Mouse (Mus musculus): ENCODE measurements around the gene Prc1. TPM values are rescaled to one million over a fixed set of nuclear protein-coding genes. Genes with fewer than 3 reads are reported as not detected.

Prc1 gene
- polyA plus RNA-seq, 1 experiment = 44.8 TPM

GRCm38 (mm10) chr7:80269751-80270255, 24.4 kb upstream of the Prc1 start:
- TF ChIP-seq CTCF (IDR thresholded peaks at IDR 0.05; ENCODE audit: control insufficient read depth, insufficient read depth, insufficient replicate concordance, low read depth, low read length) = no peak
- peak; percentile 3; the same call in 1 of the 2 replicates for TF ChIP-seq POLR2A (IDR thresholded peaks at IDR 0.05; ENCODE audit: control insufficient read depth, low read depth, low read length)
- no peaks in the 10 kb centered on the region for H3K27me3 ChIP-seq (ENCODE audit: control insufficient read depth, insufficient read depth, low read length)
- peaks cover 6% of the 10 kb centered on the region; the same call in 1 of the 2 replicates for H3K4me1 ChIP-seq (ENCODE audit: control insufficient read depth, insufficient read depth, low read length)
- H3K4me3 ChIP-seq (ENCODE audit: control insufficient read depth, low read depth, low read length) = peak overlapping the region; percentile 96
- peaks cover 1% of the 10 kb centered on the region; the same call in 1 of the 2 replicates for H3K36me3 ChIP-seq (ENCODE audit: control insufficient read depth, insufficient read depth, low read length)
- peak overlapping the region; percentile 76 for H3K27ac ChIP-seq (ENCODE audit: control insufficient read depth, insufficient read depth, low read depth, low read length)

- H3K4me3 ChIP-seq (ENCODE audit: control insufficient read depth, low read depth, low read length) = no peak overlapping the region
- TF ChIP-seq POLR2A (IDR thresholded peaks at IDR 0.05; ENCODE audit: control insufficient read depth, low read depth, low read length) = no peak
- no peak for TF ChIP-seq CTCF (IDR thresholded peaks at IDR 0.05; ENCODE audit: control insufficient read depth, insufficient read depth, insufficient replicate concordance, low read depth, low read length)
- H3K27ac ChIP-seq (ENCODE audit: control insufficient read depth, insufficient read depth, low read depth, low read length) = no peak overlapping the region
- peaks cover 6% of the 10 kb centered on the region; the same call in 1 of the 2 replicates for H3K4me1 ChIP-seq (ENCODE audit: control insufficient read depth, insufficient read depth, low read length)
- peaks cover 2% of the 10 kb centered on the region for H3K36me3 ChIP-seq (ENCODE audit: control insufficient read depth, insufficient read depth, low read length)
- H3K27me3 ChIP-seq (ENCODE audit: control insufficient read depth, insufficient read depth, low read length) = no peaks in the 10 kb centered on the region
Observed at GRCm38 (mm10) chr7:80273456-80273855, 20.8 kb upstream of the Prc1 start.

- Histone ChIP-seq H3K27ac (ENCODE audit: control insufficient read depth, insufficient read depth, low read depth, low read length) (no peak overlapping the region), H3K4me1 (ENCODE audit: control insufficient read depth, insufficient read depth, low read length) (no peaks in the 10 kb centered on the region), H3K27me3 (ENCODE audit: control insufficient read depth, insufficient read depth, low read length) (no peaks in the 10 kb centered on the region), H3K4me3 (ENCODE audit: control insufficient read depth, low read depth, low read length) (no peak overlapping the region), H3K36me3 (ENCODE audit: control insufficient read depth, insufficient read depth, low read length) (peaks cover 2% of the 10 kb centered on the region)
- TF ChIP-seq POLR2A (IDR thresholded peaks at IDR 0.05; ENCODE audit: control insufficient read depth, low read depth, low read length) = no peak
- no peak for TF ChIP-seq CTCF (IDR thresholded peaks at IDR 0.05; ENCODE audit: control insufficient read depth, insufficient read depth, insufficient replicate concordance, low read depth, low read length)
Observed at GRCm38 (mm10) chr7:80276374-80276773, 17.9 kb upstream of the Prc1 start.

GRCm38 (mm10) chr7:80280032-80280431, 14.2 kb upstream of the Prc1 start:
- peaks cover 2% of the 10 kb centered on the region for H3K36me3 ChIP-seq (ENCODE audit: control insufficient read depth, insufficient read depth, low read length)

GRCm38 (mm10) chr7:80280998-80281397, 13.3 kb upstream of the Prc1 start:
- Histone ChIP-seq H3K27ac (ENCODE audit: control insufficient read depth, insufficient read depth, low read depth, low read length) (no peak overlapping the region), H3K4me3 (ENCODE audit: control insufficient read depth, low read depth, low read length) (no peak overlapping the region), H3K36me3 (ENCODE audit: control insufficient read depth, insufficient read depth, low read length) (peaks cover 2% of the 10 kb centered on the region), H3K4me1 (ENCODE audit: control insufficient read depth, insufficient read depth, low read length) (no peaks in the 10 kb centered on the region), H3K27me3 (ENCODE audit: control insufficient read depth, insufficient read depth, low read length) (no peaks in the 10 kb centered on the region)
- TF ChIP-seq CTCF (IDR thresholded peaks at IDR 0.05; ENCODE audit: control insufficient read depth, insufficient read depth, insufficient replicate concordance, low read depth, low read length) (no peak), POLR2A (IDR thresholded peaks at IDR 0.05; ENCODE audit: control insufficient read depth, low read depth, low read length) (no peak)

More at GRCm38 (mm10) chr7:80280032-80280431, 14.2 kb upstream of the Prc1 start:
- H3K27me3 ChIP-seq (ENCODE audit: control insufficient read depth, insufficient read depth, low read length) = no peaks in the 10 kb centered on the region
- no peaks in the 10 kb centered on the region for H3K4me1 ChIP-seq (ENCODE audit: control insufficient read depth, insufficient read depth, low read length)
- H3K4me3 ChIP-seq (ENCODE audit: control insufficient read depth, low read depth, low read length) = no peak overlapping the region
- H3K27ac ChIP-seq (ENCODE audit: control insufficient read depth, insufficient read depth, low read depth, low read length) = no peak overlapping the region
- no peak for TF ChIP-seq POLR2A (IDR thresholded peaks at IDR 0.05; ENCODE audit: control insufficient read depth, low read depth, low read length)
- TF ChIP-seq CTCF (IDR thresholded peaks at IDR 0.05; ENCODE audit: control insufficient read depth, insufficient read depth, insufficient replicate concordance, low read depth, low read length) = no peak

GRCm38 (mm10) chr7:80281646-80282045, 12.6 kb upstream of the Prc1 start:
- Histone ChIP-seq H3K36me3 (ENCODE audit: control insufficient read depth, insufficient read depth, low read length) (no peaks in the 10 kb centered on the region; the same call in 1 of the 2 replicates), H3K4me3 (ENCODE audit: control insufficient read depth, low read depth, low read length) (no peak overlapping the region), H3K27me3 (ENCODE audit: control insufficient read depth, insufficient read depth, low read length) (no peaks in the 10 kb centered on the region), H3K4me1 (ENCODE audit: control insufficient read depth, insufficient read depth, low read length) (no peaks in the 10 kb centered on the region), H3K27ac (ENCODE audit: control insufficient read depth, insufficient read depth, low read depth, low read length) (no peak overlapping the region)
- TF ChIP-seq POLR2A (IDR thresholded peaks at IDR 0.05; ENCODE audit: control insufficient read depth, low read depth, low read length) = no peak
- TF ChIP-seq CTCF (IDR thresholded peaks at IDR 0.05; ENCODE audit: control insufficient read depth, insufficient read depth, insufficient replicate concordance, low read depth, low read length) = no peak

GRCm38 (mm10) chr7:80283226-80283918, 10.9 kb upstream of the Prc1 start:
- Histone ChIP-seq H3K27ac (ENCODE audit: control insufficient read depth, insufficient read depth, low read depth, low read length) (no peak overlapping the region), H3K4me1 (ENCODE audit: control insufficient read depth, insufficient read depth, low read length) (no peaks in the 10 kb centered on the region), H3K36me3 (ENCODE audit: control insufficient read depth, insufficient read depth, low read length) (no peaks in the 10 kb centered on the region; the same call in 1 of the 2 replicates), H3K4me3 (ENCODE audit: control insufficient read depth, low read depth, low read length) (no peak overlapping the region), H3K27me3 (ENCODE audit: control insufficient read depth, insufficient read depth, low read length) (no peaks in the 10 kb centered on the region)
- TF ChIP-seq POLR2A (IDR thresholded peaks at IDR 0.05; ENCODE audit: control insufficient read depth, low read depth, low read length) (no peak), CTCF (IDR thresholded peaks at IDR 0.05; ENCODE audit: control insufficient read depth, insufficient read depth, insufficient replicate concordance, low read depth, low read length) (no peak)

Data from testis, adult 2 months (tissue).